Mouse (Mus musculus): ENCODE measurements around the gene Inafm2. TPM values are rescaled to one million over a fixed set of nuclear protein-coding genes. Genes with fewer than 3 reads are reported as not detected.
A peak's percentile ranks its signal among the peaks of the same experiment; 100 is the strongest.

Gene Inafm2
- 18.9 and 20.6 TPM in 2 replicates for polyA plus RNA-seq (2015; fragmentation: Nextera tagmentation; extraction: Ambion mirVana)

DNA sequence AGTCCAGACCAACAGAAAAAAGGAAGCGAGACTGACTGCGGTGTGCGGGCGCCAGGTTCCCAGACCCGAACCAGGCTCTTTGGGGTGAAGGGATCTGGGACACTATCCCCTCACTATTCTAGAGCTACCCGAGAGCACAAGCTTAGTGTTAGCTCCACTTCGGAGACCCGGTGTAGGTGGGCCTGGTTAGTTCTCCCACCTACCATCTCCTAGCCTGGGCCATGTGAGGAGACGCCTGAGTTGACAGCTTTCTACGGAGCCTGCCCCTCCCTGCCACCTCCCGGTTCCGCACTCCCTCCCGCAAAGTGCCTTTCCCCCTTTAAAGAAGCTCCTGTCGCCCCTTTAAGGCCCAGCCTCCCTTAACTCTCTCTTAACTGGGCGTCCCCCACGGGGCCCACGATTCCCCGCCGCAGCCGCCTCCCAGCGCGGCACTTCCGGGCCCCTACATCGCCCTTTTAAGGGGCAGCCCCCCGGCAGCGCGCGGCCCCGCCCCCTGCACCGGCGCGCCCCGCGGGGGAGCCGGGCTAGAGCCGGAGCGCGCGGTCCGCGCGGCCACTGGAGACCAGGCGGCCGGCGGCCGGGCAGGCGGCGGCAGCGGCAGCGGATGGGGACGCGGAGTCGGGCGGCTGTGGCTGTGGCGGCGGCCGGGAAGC is at the start of gene Inafm2:
Gene Inafm2 (plus strand): TSS at position 527 of the 653 bp plus-strand sequence.
- WGBS: under 1% methylated on average over 56 of the region's 57 CpGs
- Histone ChIP-seq H3K4me2 (peak within 1 kb of the TSS; percentile 93), H3K27me3 (peaks cover 13% of the 10 kb centered on the region; the same call in 1 of the 2 replicates), H3K9me3 (no peaks in the 10 kb centered on the region), H3K4me1 (replicated peaks) (peaks cover 56% of the 10 kb centered on the region), H3K27ac (replicated peaks) (peak within 1 kb of the TSS; percentile 73), H3K4me3 (peak within 1 kb of the TSS; percentile 83), H3K36me3 (no peaks in the 10 kb centered on the region), H3K9ac (peak within 1 kb of the TSS; percentile 88)
- ATAC-seq (ENCODE audit: low FRiP score, low read depth): peak; percentile 92

DNA sequence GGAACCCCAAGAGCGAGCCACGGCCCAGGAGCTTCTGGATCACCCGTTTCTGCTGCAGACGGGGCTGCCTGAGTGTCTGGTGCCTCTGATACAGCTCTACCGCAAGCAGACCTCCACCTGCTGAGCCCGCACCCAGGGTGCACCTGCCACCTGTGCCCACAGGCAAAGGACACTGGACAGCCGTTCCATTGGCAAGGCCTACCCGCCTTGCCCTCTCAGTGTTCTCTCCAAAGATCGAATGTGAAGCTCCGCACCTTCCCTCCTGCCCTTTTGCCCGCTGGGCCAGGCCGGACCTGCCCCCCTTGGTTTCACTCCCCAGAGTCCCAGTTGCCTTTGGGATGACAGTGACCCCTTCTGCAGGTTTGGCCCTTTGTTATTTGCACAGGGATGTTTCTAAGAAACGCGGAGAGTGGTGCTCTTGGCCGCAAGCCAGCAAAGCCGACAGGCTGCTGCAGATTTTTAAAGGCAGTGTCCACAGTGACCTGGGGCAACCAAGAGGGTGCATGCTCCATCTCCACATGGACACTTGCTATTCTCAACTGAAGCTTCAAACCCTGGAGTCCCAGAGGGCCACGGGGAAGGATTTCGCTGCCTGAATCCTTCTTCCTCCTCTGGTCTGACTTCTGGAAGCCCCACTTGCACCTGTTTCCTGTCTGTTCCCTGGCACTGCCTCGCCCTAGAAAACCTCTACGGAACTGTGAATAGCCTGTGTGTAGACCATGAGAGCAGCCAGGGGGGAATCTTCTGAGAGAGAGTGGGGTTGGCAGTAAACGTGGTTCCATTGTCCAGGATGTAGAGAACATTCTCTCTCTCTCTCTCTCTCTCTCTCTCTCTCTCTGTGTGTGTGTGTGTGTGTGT is 48.9 kb upstream of the Inafm2 start:
- Histone ChIP-seq H3K36me3 (peaks cover 11% of the 10 kb centered on the region; the same call in 1 of the 2 replicates), H3K4me2 (no peak overlapping the region), H3K9me3 (no peaks in the 10 kb centered on the region), H3K4me3 (no peak overlapping the region), H3K9ac (no peak overlapping the region), H3K27me3 (peaks cover 47% of the 10 kb centered on the region), H3K27ac (replicated peaks) (no peak overlapping the region), H3K4me1 (replicated peaks) (peaks cover 22% of the 10 kb centered on the region)
- 44% methylated on average over 21 of the region's 21 CpGs for WGBS
- no peak for ATAC-seq (ENCODE audit: low FRiP score, low read depth)

DNA sequence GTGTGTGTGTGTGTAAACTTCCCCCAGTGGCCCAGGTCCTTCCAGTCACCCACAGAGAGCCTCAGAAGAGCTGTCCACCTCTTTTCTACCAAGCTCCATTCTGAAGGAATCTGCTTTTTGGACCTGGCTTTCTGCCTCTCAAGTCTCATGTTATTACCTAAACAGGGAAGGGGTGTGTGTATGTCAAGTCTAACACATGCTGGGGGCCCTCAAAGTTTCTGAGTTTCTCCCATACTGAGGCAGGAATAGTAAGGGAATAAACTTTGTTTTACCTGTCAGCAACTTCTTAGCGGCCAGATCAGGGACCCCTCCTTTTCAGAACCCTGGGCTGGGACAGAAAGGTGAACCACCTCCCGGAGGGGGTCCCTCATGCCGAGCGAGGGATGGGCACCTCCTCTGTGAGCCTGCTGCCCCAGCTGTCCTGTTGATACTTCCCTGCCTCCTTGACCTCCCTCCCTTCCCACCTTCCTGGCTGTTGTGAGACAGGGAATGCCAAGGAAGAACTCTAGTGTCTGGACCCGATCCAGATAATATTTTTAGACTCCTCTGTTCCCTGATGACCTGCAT is 48.2 kb upstream of the Inafm2 start:
- Histone ChIP-seq H3K9me3 (no peaks in the 10 kb centered on the region), H3K4me2 (no peak overlapping the region), H3K4me3 (no peak overlapping the region), H3K36me3 (peaks cover 11% of the 10 kb centered on the region; the same call in 1 of the 2 replicates), H3K4me1 (replicated peaks) (peaks cover 26% of the 10 kb centered on the region), H3K27ac (replicated peaks) (no peak overlapping the region), H3K27me3 (peaks cover 54% of the 10 kb centered on the region), H3K9ac (no peak overlapping the region)
- WGBS: 39% methylated on average over 5 of the region's 5 CpGs
- ATAC-seq (ENCODE audit: low FRiP score, low read depth): no peak

DNA sequence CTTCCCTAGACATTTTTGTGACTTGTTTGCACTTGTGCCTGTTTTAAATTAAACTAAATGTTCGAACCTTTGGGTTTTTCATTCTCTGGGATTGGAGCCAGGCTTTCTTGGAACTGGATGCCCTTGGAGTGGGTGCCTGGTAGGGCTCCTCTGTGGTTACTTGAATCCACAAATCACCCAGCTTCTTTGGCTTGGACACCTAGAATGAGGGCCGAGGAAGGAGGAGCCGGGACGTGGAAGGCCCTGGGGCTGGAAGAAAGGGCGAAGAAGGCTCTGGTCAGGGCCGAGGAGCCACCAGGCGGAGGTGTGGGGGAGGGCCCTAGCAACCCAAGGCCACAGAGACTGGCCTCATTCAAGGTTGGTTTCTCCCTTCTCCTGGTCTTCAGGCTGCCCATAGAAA is 47.6 kb upstream of the Inafm2 start:
- Histone ChIP-seq H3K36me3 (peaks cover 11% of the 10 kb centered on the region; the same call in 1 of the 2 replicates), H3K9ac (no peak overlapping the region), H3K9me3 (no peaks in the 10 kb centered on the region), H3K4me1 (replicated peaks) (peaks cover 31% of the 10 kb centered on the region), H3K4me3 (no peak overlapping the region), H3K27ac (replicated peaks) (no peak overlapping the region), H3K4me2 (no peak overlapping the region), H3K27me3 (peaks cover 59% of the 10 kb centered on the region)
- 45% methylated on average over 7 of the region's 7 CpGs for WGBS
- no peak for ATAC-seq (ENCODE audit: low FRiP score, low read depth)

DNA sequence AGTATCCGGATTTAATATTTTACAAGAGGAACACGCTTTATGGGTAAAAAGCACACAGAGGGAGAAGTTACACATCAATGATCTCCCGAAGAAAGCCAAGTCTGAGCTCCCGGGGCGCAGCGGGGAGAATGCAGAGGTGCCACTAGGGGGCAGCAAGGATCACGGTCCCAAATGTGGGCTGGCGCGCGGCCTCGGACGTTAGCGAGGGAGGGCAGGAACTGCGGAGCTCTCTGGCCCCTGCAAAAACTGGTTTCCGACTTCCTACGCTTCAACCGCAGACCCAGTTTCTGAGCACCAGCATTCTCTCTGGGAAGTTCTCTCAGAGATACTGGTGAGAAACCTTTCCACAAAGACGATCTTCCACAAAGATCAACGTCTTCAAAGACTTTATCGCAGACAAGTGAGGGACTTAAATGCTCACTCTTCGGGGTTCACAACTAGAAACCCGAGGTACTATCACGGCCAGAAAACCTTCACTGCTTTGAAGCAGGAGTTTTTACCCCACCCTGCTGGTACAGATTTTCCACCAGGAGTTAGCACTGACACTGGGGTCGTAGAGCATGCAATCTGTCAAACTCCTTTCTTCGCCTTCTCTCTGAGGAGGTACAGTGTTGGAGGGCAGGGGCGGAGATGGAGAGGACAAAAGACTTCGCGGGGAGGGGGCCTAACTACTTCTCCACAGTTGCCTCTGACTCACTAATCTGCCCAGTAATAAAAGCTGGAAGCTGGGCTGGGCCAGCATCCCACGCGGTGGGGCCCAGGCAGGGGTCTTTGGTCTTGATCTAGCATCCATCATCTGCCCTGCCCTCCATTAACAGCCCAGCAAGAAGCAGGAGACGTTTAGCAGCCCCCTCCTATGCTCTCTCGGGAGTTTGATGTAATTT is 45.1 kb upstream of the Inafm2 start:
- ATAC-seq (ENCODE audit: low FRiP score, low read depth): peak; percentile 15; the same call in 1 of the 2 replicates
- H3K36me3 ChIP-seq: peaks cover 3% of the 10 kb centered on the region; the same call in 1 of the 2 replicates
- H3K4me2 ChIP-seq: peak overlapping the region; percentile 41
- H3K27me3 ChIP-seq: peaks cover 84% of the 10 kb centered on the region
- WGBS: under 1% methylated on average over 32 of the region's 32 CpGs
- no peak overlapping the region for H3K9ac ChIP-seq
- peak overlapping the region; percentile 4; the same call in 1 of the 2 replicates for H3K4me3 ChIP-seq
- H3K9me3 ChIP-seq: no peaks in the 10 kb centered on the region
- peaks cover 47% of the 10 kb centered on the region for H3K4me1 ChIP-seq (replicated peaks)
- H3K27ac ChIP-seq (replicated peaks): no peak overlapping the region

DNA sequence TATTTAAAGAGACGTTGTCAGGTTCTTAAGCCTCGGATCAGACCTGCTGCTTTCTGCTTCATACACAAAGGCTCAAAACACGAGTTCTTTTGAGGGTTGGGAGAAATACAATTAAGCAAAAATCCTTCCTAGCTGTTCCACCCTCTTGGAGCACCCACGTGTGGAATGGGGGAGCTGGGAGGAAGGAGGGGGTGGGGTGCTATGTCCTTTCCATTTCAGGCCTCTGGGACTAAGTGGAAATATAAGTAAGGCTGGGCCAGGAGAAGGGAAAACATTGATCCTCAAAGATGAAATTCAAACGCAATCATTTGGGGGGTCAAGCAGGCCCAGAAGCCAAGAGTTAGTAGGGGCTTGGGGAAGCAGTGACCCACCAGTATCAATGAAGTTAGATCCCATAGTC is 44.4 kb upstream of the Inafm2 start:
- H3K4me3 ChIP-seq: 0 out of 2 replicates have a peak overlapping the region, but pooled peaks have one; percentile 4
- ATAC-seq (ENCODE audit: low FRiP score, low read depth): no peak
- H3K36me3 ChIP-seq: peaks cover 3% of the 10 kb centered on the region; the same call in 1 of the 2 replicates
- no peak overlapping the region for H3K4me2 ChIP-seq
- H3K4me1 ChIP-seq (replicated peaks): peaks cover 43% of the 10 kb centered on the region
- H3K27me3 ChIP-seq: peaks cover 87% of the 10 kb centered on the region
- 5% methylated on average over 5 of the region's 5 CpGs for WGBS
- no peak overlapping the region for H3K9ac ChIP-seq
- H3K27ac ChIP-seq (replicated peaks): no peak overlapping the region
- no peaks in the 10 kb centered on the region for H3K9me3 ChIP-seq

DNA sequence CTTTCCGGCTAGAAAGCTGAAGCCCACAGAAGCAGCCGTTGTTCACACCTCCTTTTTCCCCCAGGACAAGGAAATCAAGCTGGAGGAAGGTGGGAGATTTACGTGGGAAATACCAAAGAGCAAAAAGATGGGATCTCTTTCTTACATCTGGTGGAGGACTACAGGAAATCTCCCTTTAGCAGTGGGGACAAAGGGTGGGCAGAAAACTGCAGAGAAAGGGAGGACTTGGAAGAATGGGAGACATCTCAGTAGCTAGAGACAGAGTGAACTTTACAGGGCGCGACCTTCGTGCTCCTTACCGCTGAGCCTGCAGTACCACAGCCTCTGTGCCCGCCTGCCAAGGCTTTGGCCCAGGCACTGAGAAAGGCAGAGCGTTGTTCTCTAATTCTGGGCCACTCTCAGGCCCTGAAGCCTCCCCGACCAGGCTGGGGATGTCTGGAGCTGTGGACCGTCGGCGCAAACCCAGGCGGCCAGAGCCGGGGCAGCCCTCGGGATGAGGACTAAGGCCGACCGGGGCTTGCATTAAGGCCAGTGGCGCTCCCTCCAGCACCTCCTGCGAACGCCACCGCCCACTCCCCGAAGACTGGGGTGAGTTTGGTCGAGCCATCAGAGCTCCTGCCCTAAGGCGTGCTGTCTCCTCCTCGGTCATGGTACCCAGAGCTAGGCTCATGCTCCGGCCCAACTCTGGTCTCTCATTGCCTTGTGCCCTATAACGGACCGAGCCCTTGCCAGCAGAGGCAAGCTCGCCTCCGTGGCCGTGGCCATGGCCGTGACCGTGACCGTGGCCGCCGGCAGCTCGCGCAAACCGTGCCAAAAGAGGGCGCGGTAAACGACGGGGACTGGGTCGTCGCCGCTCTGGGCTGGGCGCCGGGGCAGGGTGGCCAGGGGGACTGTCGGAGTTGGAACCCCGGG is 43.3 kb upstream of the Inafm2 start:
- H3K27me3 ChIP-seq: peaks cover 89% of the 10 kb centered on the region
- 4% methylated on average over 51 of the region's 51 CpGs for WGBS
- no peaks in the 10 kb centered on the region for H3K9me3 ChIP-seq
- H3K4me1 ChIP-seq (replicated peaks): peaks cover 37% of the 10 kb centered on the region
- no peaks in the 10 kb centered on the region for H3K36me3 ChIP-seq
- ATAC-seq (ENCODE audit: low FRiP score, low read depth): no peak
- peak overlapping the region; percentile 37 for H3K4me3 ChIP-seq
- H3K27ac ChIP-seq (replicated peaks): no peak overlapping the region
- peak overlapping the region; percentile 64 for H3K4me2 ChIP-seq
- H3K9ac ChIP-seq: no peak overlapping the region

DNA sequence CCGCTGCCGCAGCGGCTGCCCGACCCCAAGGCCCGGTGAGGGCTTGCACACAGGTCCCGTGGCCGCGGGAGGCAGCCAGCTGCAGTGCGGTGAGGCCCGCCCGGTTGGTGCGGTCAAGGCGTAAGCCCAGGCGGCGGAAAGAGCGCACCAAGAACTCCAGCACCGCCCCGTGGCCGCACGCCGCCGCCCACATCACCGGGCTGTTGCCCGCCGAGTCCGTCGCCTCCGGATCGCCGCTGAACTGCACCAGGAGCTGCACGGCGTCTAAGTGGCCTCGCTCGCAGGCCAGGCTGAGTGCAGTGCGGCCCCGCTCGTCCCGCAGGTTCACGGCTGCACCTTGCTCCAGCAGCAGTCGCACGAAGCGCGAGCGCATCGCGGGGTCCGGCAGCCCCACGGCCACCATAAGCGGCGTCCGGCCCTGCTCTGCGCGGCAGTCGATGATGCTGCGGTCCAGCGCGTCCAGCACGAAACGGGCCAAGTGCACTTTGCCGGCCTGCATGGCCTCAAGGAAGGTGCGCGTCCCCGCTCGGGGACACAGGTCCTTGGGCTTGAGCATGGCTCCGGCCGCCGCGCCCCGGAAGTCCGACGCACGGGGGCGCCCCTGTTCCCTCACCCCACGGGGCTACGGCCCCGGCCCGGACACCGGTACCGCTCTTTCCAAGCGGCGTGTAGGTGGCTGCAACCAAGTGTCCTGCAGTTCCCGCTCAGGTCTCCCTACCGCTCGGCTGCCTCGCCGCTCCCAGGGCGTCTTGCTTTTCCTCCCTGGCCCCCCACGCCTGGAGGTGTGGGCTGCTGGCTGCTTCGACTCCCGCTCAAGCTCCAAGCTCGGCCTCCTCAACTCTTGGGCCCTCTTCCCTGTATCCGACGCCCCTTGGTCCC is 42.4 kb upstream of the Inafm2 start:
- no peak overlapping the region for H3K27ac ChIP-seq (replicated peaks)
- H3K36me3 ChIP-seq: no peaks in the 10 kb centered on the region
- H3K9ac ChIP-seq: no peak overlapping the region
- peaks cover 37% of the 10 kb centered on the region for H3K4me1 ChIP-seq (replicated peaks)
- WGBS: under 1% methylated on average over 88 of the region's 93 CpGs
- no peaks in the 10 kb centered on the region for H3K9me3 ChIP-seq
- peaks cover 94% of the 10 kb centered on the region for H3K27me3 ChIP-seq
- peak overlapping the region; percentile 64 for H3K4me2 ChIP-seq
- peak overlapping the region; percentile 37 for H3K4me3 ChIP-seq
- ATAC-seq (ENCODE audit: low FRiP score, low read depth): peak; percentile 31; the same call in 1 of the 2 replicates

DNA sequence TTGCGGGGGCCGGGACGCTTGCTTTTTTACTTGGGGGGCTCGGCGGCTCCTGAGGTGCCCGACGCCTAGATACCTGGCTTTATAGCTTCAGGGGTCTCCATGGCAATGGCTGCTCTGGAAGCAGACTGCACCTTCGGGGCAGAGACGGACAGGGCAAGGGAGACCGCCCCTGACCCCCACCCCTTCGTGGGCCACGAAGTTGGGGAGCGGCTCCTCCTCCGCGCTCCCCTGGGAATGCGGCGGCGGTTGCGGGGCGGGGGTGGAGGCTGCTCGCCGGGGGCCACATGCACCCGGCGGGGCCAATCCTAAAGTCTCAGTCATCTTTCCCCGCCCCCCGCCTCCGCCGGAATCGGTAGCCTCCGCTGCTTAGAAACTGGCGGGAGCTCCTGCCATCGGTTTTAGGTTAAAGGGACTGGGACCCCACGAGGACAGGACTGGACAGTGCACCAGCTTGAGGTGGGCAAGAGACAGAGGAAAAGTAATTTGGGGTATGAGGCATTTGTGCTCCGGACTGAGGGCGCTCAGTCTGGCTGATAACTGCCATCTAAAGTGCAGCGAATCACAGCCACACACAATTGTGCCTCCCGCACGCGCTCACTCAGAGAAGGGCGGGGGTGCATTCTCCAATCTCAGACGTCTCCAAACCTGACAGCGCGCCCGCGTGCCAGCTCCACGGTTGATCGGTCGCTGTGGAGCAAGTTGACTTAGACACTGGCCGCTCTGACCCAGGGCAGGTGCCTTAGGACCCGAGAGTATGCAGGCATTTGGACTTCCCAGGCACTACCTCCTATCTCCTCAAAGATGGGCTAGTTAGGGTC is 41.4 kb upstream of the Inafm2 start, which contains the start of gene Ankrd63:
Gene Ankrd63 (minus strand): TSS at position 51 of the 818 bp plus-strand sequence.
- 1% methylated on average over 48 of the region's 50 CpGs for WGBS
- Histone ChIP-seq H3K9ac (0 out of 2 replicates have a peak within 1 kb of the TSS, but pooled peaks have one; percentile 15), H3K9me3 (no peaks in the 10 kb centered on the region), H3K4me1 (replicated peaks) (peaks cover 37% of the 10 kb centered on the region), H3K4me3 (peak within 1 kb of the TSS; percentile 37), H3K27me3 (peaks cover 99% of the 10 kb centered on the region), H3K27ac (replicated peaks) (no peak within 1 kb of the TSS), H3K4me2 (peak within 1 kb of the TSS; percentile 64), H3K36me3 (no peaks in the 10 kb centered on the region)
- ATAC-seq (ENCODE audit: low FRiP score, low read depth): no peak
